Mouse (Mus musculus): Measurements from ENCODE around the gene Ankfn1. TPM values are rescaled to one million over a fixed set of nuclear protein-coding genes. Genes with fewer than 3 reads are reported as not detected.

Gene Ankfn1
- polyA plus RNA-seq, 1 experiment from 2014 or later: not detected

DNA sequence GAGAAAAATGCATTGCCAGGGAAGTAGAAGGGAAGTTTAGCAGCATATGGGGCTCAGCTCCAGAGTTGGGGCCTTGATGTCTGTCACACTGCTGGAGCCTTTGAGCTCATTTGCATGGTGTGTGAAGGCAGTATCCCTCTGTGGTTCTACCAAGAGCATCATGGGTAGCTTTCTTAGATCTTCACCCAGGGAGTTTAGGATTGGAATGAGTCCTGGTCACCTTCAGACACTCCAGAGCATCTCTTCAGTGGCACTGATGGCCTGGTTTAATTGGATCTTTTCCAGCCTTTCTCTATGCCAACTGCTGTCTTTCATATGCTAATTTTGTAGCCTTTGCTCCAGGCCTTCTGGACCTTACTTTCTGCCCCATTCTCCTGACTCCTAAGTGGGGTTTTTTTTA lies 157.5 kb downstream of the Ankfn1 start:
- H3K36me3 ChIP-seq: no peaks in the 10 kb centered on the region
- H3K4me1 ChIP-seq (replicated peaks): no peaks in the 10 kb centered on the region
- no peak overlapping the region for H3K9ac ChIP-seq
- H3K27me3 ChIP-seq (replicated peaks): no peaks in the 10 kb centered on the region
- no peak overlapping the region for H3K27ac ChIP-seq (ENCODE audit: poor library complexity, severe bottlenecking)
- ATAC-seq (ENCODE audit: insufficient number of reproducible peaks, low FRiP score): no peak
- H3K9me3 ChIP-seq (replicated peaks): no peaks in the 10 kb centered on the region
- no peak overlapping the region for H3K4me2 ChIP-seq
- H3K4me3 ChIP-seq: no peak overlapping the region

DNA sequence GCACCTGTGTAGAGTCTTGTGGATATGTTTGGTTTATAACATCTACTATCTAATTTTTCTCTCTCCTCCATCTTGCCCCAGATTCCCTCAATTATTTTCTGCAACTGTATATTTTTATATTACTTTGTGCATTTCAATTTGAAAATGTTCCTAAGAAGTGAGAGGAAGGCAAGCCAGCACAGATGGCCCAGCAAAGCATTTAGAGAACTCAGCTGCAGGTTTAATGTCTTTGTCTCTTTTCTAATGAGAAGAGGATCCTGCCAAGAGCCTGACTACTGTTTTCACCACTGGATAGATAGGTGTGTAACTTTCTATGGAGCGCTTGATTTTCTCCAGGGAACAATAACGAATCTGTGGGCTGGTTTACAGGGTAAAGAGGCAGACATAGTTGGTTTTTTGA lies 161.6 kb downstream of the Ankfn1 start:
- no peak overlapping the region for H3K9ac ChIP-seq
- no peak for ATAC-seq (ENCODE audit: insufficient number of reproducible peaks, low FRiP score)
- H3K27ac ChIP-seq (ENCODE audit: poor library complexity, severe bottlenecking): no peak overlapping the region
- 71% methylated on average over 2 of the region's 2 CpGs for WGBS
- H3K36me3 ChIP-seq: no peaks in the 10 kb centered on the region
- no peaks in the 10 kb centered on the region for H3K27me3 ChIP-seq (replicated peaks)
- H3K4me1 ChIP-seq (replicated peaks): no peaks in the 10 kb centered on the region
- H3K4me3 ChIP-seq: no peak overlapping the region
- H3K4me2 ChIP-seq: no peak overlapping the region
- no peaks in the 10 kb centered on the region for H3K9me3 ChIP-seq (replicated peaks)

DNA sequence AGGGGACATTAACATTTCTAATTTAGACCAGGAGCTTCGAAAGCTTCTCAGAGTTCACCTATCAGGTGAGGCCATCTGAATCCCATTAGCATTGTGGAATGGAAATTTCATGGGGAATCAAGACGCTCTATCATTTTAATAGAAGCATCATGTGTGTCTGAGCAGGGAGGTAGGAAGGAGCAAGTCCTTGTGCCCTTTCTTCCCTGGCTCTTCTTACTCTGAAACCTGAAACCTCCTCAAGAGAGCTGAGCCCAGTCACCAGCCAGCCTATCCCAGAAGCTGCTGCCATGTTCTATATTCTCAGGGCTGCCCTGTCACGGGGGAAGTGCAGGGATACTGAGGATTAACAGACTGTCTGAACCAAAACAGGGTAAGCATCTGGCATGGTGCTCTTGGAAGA lies 165.9 kb downstream of the Ankfn1 start:
- no peak overlapping the region for H3K27ac ChIP-seq (ENCODE audit: poor library complexity, severe bottlenecking)
- H3K9ac ChIP-seq: no peak overlapping the region
- no peak overlapping the region for H3K4me2 ChIP-seq
- H3K4me3 ChIP-seq: no peak overlapping the region
- 64% methylated on average over 3 of the region's 3 CpGs for WGBS
- H3K9me3 ChIP-seq (replicated peaks): no peaks in the 10 kb centered on the region
- no peaks in the 10 kb centered on the region for H3K27me3 ChIP-seq (replicated peaks)
- H3K36me3 ChIP-seq: no peaks in the 10 kb centered on the region
- no peaks in the 10 kb centered on the region for H3K4me1 ChIP-seq (replicated peaks)
- ATAC-seq (ENCODE audit: insufficient number of reproducible peaks, low FRiP score): no peak

DNA sequence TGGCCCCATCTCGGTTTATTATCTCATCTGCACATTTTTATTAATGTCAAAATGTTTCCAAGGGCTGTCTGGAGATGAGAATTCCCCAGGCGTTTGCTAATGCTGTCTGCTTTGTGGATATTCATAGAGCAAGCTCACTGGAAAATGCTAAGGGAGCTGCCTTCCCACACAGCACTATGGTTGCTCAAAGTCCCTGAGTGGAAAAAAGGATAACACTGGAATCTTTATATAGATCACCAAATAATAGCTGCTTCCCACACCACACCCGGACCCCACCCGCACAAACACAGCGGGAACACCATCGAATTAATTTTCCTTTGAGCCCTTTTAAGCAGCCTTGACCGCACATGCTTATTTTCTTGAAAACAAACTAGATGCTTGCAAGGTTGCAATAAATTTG lies 169.4 kb downstream of the Ankfn1 start:
- Histone ChIP-seq H3K27me3 (replicated peaks) (no peaks in the 10 kb centered on the region), H3K4me3 (no peak overlapping the region), H3K27ac (ENCODE audit: poor library complexity, severe bottlenecking) (no peak overlapping the region), H3K9ac (no peak overlapping the region), H3K4me1 (replicated peaks) (no peaks in the 10 kb centered on the region), H3K4me2 (no peak overlapping the region), H3K9me3 (replicated peaks) (no peaks in the 10 kb centered on the region), H3K36me3 (no peaks in the 10 kb centered on the region)
- ATAC-seq (ENCODE audit: insufficient number of reproducible peaks, low FRiP score): no peak
- 73% methylated on average over 7 of the region's 7 CpGs for WGBS

DNA sequence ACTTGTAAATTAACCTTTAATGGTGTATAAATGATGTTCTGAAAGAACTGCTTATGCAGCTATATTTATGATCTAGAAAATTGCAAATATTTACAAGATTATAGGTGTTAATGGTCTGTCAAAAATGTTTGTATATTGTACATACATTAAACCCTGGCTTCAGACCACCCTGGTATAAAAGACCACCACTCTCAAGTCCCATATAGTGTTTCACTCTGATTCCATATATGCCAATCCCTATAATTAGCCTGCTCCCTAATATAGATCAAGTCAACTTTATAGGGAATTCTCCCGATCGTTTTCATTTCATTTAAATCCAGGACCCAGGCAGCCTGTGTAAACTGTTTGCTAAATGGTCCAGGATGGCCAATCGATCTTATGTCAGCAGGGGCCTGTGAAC lies 170.2 kb downstream of the Ankfn1 start:
- H3K9me3 ChIP-seq (replicated peaks): no peaks in the 10 kb centered on the region
- no peaks in the 10 kb centered on the region for H3K27me3 ChIP-seq (replicated peaks)
- no peak overlapping the region for H3K4me3 ChIP-seq
- 73% methylated on average over 3 of the region's 3 CpGs for WGBS
- no peak for ATAC-seq (ENCODE audit: insufficient number of reproducible peaks, low FRiP score)
- no peaks in the 10 kb centered on the region for H3K36me3 ChIP-seq
- H3K9ac ChIP-seq: no peak overlapping the region
- H3K4me1 ChIP-seq (replicated peaks): no peaks in the 10 kb centered on the region
- H3K4me2 ChIP-seq: no peak overlapping the region
- H3K27ac ChIP-seq (ENCODE audit: poor library complexity, severe bottlenecking): no peak overlapping the region

DNA sequence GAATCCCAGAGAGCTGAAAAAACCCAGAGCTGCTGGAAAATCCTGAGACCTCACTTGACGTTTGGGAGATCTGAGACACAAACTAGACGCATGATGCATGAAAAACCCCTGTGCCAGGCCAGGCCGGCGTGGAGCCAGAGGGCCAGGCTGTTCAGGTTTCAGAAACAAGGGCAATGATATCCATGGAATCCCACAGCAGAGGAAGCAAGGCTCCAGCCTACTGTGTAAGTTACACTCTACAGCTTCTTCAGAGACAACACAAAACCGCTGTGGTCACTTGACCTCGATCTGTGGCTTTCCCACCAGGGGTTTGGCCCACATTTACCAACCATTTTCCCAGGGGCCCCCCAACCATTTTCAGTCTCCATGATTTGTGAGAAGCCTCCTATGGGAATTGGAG lies 171.1 kb downstream of the Ankfn1 start:
- H3K27ac ChIP-seq (ENCODE audit: poor library complexity, severe bottlenecking): no peak overlapping the region
- no peak overlapping the region for H3K4me2 ChIP-seq
- H3K27me3 ChIP-seq (replicated peaks): no peaks in the 10 kb centered on the region
- no peak for ATAC-seq (ENCODE audit: insufficient number of reproducible peaks, low FRiP score)
- H3K4me1 ChIP-seq (replicated peaks): 0 out of 2 replicates have a peak, but pooled peaks cover under 1% of the 10 kb centered on the region
- 75% methylated on average over 6 of the region's 6 CpGs for WGBS
- H3K9ac ChIP-seq: no peak overlapping the region
- no peak overlapping the region for H3K4me3 ChIP-seq
- no peaks in the 10 kb centered on the region for H3K9me3 ChIP-seq (replicated peaks)
- no peaks in the 10 kb centered on the region for H3K36me3 ChIP-seq

DNA sequence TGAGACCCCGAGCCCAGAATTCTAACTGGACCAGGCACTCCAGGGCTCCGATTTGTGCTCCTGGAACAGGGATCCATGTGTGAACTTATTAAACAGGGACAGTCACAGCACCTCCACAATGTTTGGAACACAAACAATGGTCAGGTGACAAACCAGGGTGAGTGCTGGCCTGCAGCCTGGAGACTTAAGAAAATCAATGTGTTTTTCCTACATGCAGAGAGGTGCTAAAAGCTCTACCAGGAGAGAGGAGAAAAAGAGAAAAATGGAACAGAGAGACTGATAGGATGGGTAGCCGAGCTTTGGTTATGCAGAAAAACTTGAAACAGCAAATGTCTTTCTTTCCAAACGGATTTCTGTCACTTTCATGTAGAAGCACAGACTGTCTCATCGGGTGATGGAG lies 174.5 kb downstream of the Ankfn1 start:
- Histone ChIP-seq H3K9ac (no peak overlapping the region), H3K27me3 (replicated peaks) (no peaks in the 10 kb centered on the region), H3K4me1 (replicated peaks) (peaks cover 7% of the 10 kb centered on the region; the same call in 1 of the 2 replicates), H3K4me3 (no peak overlapping the region), H3K36me3 (no peaks in the 10 kb centered on the region), H3K9me3 (replicated peaks) (no peaks in the 10 kb centered on the region), H3K27ac (ENCODE audit: poor library complexity, severe bottlenecking) (no peak overlapping the region), H3K4me2 (no peak overlapping the region)
- 75% methylated on average over 5 of the region's 5 CpGs for WGBS
- no peak for ATAC-seq (ENCODE audit: insufficient number of reproducible peaks, low FRiP score)

DNA sequence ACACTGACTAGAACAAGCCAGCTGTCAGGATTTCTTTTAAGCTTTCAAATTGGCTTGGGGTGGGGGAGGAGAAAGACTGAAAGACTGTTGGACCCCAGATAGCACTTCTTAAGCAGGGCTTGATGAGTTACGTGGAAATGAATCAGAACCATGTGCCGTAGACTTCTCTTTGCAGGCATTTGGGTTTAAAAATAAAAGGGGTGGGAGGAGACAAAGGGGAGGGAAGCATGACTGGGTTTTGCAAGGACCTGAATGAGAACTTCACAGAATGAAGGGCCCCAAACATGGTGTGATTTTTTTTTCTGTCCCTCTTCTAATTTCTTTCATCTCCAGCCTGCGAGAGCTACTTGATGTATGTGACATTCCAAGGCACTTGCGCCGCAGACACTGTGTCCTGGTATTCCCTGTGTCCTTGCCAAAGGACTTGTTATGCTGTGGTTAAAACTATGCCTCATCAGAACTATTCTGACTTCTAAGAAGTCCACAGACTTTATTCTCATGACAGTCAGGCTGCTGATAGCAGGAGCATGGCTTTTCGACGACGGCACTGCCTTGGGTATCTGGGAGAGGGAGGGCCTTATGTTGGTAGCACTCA lies 176.4 kb downstream of the Ankfn1 start:
- no peak overlapping the region for H3K4me3 ChIP-seq
- H3K9me3 ChIP-seq (replicated peaks): no peaks in the 10 kb centered on the region
- no peak overlapping the region for H3K4me2 ChIP-seq
- no peak for ATAC-seq (ENCODE audit: insufficient number of reproducible peaks, low FRiP score)
- no peak overlapping the region for H3K9ac ChIP-seq
- no peaks in the 10 kb centered on the region for H3K27me3 ChIP-seq (replicated peaks)
- WGBS: 44% methylated on average over 8 of the region's 8 CpGs
- peaks cover 7% of the 10 kb centered on the region; the same call in 1 of the 2 replicates for H3K4me1 ChIP-seq (replicated peaks)
- H3K36me3 ChIP-seq: no peaks in the 10 kb centered on the region
- H3K27ac ChIP-seq (ENCODE audit: poor library complexity, severe bottlenecking): no peak overlapping the region

DNA sequence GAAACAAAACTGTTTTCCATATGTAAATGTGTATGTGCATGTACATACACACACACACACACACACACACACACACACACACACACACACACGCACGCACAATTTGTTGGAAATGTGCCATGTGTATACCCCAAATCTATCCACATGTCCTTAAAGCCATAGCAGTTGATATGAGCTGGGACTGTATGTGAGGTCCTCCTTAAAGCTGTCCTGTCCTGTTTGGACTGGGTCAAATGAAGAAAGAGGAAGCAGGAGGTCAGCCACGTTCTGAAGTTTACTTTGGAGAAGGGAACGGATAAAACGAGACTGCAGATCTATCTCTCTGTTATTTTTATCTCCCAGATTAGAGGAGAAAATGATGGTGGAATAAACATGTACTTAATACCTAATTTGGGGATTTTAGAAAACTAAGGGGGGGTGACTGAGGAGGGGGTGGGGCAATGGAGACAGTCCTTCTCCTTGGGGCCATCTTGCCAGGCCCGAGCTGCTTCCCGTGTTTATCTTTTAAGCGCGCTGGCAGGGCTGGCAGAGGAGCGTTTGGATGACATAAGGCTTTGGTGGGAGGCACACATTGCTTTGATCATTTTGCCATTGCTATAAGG lies 187.1 kb downstream of the Ankfn1 start:
- 66% methylated on average over 10 of the region's 10 CpGs for WGBS
- Histone ChIP-seq H3K36me3 (no peaks in the 10 kb centered on the region), H3K4me1 (replicated peaks) (no peaks in the 10 kb centered on the region), H3K4me3 (no peak overlapping the region), H3K27ac (ENCODE audit: poor library complexity, severe bottlenecking) (no peak overlapping the region), H3K9ac (no peak overlapping the region), H3K9me3 (replicated peaks) (no peaks in the 10 kb centered on the region), H3K4me2 (no peak overlapping the region), H3K27me3 (replicated peaks) (no peaks in the 10 kb centered on the region)
- ATAC-seq (ENCODE audit: insufficient number of reproducible peaks, low FRiP score): no peak

DNA sequence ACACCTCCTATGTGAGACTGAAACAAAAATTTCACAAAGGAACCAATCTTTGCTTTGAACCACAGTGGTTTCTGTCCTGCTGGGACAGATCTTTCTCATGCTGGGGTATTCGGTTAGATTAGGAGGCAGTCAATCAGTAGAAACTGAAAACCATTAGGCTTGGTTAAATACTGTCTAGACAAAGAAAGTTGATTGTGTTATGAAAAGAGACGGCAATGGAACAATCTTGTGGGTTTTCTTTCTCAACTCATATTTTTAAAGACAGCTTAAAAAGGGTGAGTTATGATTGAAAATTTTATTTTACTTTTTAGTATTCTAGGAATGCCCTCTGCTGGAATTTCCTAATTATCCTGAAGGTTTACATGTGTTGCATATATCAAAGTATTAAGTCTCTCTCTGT lies 191.1 kb downstream of the Ankfn1 start:
- Histone ChIP-seq H3K36me3 (no peaks in the 10 kb centered on the region), H3K9ac (no peak overlapping the region), H3K27me3 (replicated peaks) (no peaks in the 10 kb centered on the region), H3K9me3 (replicated peaks) (no peaks in the 10 kb centered on the region), H3K4me2 (no peak overlapping the region), H3K27ac (ENCODE audit: poor library complexity, severe bottlenecking) (no peak overlapping the region), H3K4me3 (no peak overlapping the region), H3K4me1 (replicated peaks) (no peaks in the 10 kb centered on the region)
- 76% methylated on average over 2 of the region's 2 CpGs for WGBS
- no peak for ATAC-seq (ENCODE audit: insufficient number of reproducible peaks, low FRiP score)

DNA sequence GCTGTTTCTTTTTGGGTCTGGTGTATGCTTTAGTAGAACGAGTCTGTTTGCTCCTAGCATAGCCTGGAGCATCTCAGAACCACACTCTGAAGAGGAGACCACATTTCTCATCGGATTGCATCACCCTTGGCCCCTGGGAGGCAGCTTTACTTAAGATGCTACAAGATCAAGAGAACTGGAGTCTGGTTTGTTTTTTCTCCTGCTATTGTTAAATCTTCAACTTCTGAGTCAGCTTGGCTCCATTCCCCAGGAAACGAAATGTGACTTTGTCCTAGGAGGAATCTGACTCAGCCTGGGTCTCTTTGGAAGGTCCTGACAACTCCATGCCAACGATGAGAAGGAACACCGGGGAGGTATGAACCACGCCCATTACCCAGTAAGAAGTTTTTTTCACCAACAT lies 197.6 kb downstream of the Ankfn1 start:
- 73% methylated on average over 6 of the region's 6 CpGs for WGBS
- Histone ChIP-seq H3K36me3 (no peaks in the 10 kb centered on the region), H3K27me3 (replicated peaks) (no peaks in the 10 kb centered on the region), H3K9me3 (replicated peaks) (no peaks in the 10 kb centered on the region), H3K4me2 (no peak overlapping the region), H3K27ac (ENCODE audit: poor library complexity, severe bottlenecking) (no peak overlapping the region), H3K4me1 (replicated peaks) (no peaks in the 10 kb centered on the region), H3K9ac (no peak overlapping the region), H3K4me3 (no peak overlapping the region)
- ATAC-seq (ENCODE audit: insufficient number of reproducible peaks, low FRiP score): no peak

DNA sequence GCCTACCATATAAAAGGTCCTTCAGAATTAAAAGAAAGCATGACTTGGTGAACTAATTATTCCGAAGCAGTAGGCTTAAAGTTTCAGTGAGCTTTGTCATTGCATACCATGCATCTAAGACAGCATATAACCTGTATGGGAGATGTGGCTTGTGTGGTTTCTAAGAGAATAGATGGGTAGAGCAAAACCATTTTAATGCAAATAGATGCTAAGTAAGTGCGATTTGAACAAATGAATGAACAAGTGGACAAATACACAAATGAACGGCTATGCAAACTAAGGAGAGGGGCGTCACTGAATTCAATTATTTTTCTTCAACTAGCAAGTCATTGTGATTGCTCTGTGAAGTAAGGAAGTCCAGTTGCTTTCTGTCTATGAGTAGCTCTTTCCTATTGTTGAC lies 198.3 kb downstream of the Ankfn1 start:
- Histone ChIP-seq H3K4me3 (no peak overlapping the region), H3K9me3 (replicated peaks) (no peaks in the 10 kb centered on the region), H3K36me3 (no peaks in the 10 kb centered on the region), H3K4me1 (replicated peaks) (peaks cover 5% of the 10 kb centered on the region; the same call in 1 of the 2 replicates), H3K27me3 (replicated peaks) (no peaks in the 10 kb centered on the region), H3K27ac (ENCODE audit: poor library complexity, severe bottlenecking) (no peak overlapping the region), H3K4me2 (no peak overlapping the region), H3K9ac (no peak overlapping the region)
- ATAC-seq (ENCODE audit: insufficient number of reproducible peaks, low FRiP score): no peak
- WGBS: 82% methylated on average over 4 of the region's 4 CpGs
